7 mouse cellular contexts compared by ENCODE assay signal in the genomic region with DNA sequence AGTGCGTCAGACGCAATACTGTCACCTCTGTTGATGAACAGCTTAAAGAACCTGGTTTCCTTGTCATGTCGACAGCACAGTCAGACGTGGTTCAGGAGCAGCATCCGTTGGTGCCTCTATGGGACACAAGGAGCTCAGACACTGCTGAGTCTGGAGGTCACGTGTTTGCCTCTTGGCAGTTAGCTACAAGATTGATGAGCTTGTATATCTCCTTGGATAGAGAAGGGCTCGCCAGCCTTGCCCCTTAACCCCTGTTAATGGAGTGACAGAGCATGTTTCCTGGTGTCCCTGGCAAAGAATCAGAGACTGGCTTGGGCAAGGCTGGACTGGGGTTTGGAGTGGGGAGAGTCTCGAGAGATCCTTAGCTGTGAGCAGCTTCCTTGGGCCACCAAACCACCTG. TPM values are rescaled to one million over a fixed set of nuclear protein-coding genes. Genes with fewer than 3 reads are reported as not detected.
DNase-seq lines count a peak whose midpoint lies in the region; ATAC-seq and TF ChIP-seq lines count a peak whose summit lies in the region.

No protein-coding gene starts in this region.

- H3K27me3 ChIP-seq in hindbrain, embryonic 15.5 days, result no peaks in the 10 kb centered on the region
- H3K27me3 ChIP-seq in liver, postnatal 0 days (ENCODE audit: insufficient read depth, low read length), result peaks cover 2% of the 10 kb centered on the region; the same call in 1 of the 2 replicates

- peaks cover 54% of the 10 kb centered on the region for H3K4me1 ChIP-seq in hindbrain, embryonic 15.5 days (replicated peaks)
- peaks cover 43% of the 10 kb centered on the region for H3K4me1 ChIP-seq in liver, postnatal 0 days (ENCODE audit: insufficient read depth)

- no peaks in the 10 kb centered on the region for H3K36me3 ChIP-seq in hindbrain, embryonic 15.5 days
- H3K36me3 ChIP-seq in liver, postnatal 0 days (replicated peaks; ENCODE audit: insufficient read depth, low read length), result peaks cover 6% of the 10 kb centered on the region

- no peak for TF ChIP-seq CTCF in liver, postnatal 0 days (IDR thresholded peaks at IDR 0.05; ENCODE audit: low read depth)

- H3K4me3 ChIP-seq in hindbrain, embryonic 15.5 days, result no peak overlapping the region
- H3K4me3 ChIP-seq in liver, postnatal 0 days (ENCODE audit: low read depth, low read length), result no peak overlapping the region

- H3K9me3 ChIP-seq in hindbrain, embryonic 15.5 days, result no peaks in the 10 kb centered on the region
- no peaks in the 10 kb centered on the region for H3K9me3 ChIP-seq in liver, postnatal 0 days (ENCODE audit: low read length)

- no peak for ATAC-seq in hindbrain, embryonic 15.5 days (ENCODE audit: low FRiP score, low read depth)
- ATAC-seq in liver, postnatal 0 days, result no peak
- no peak for ATAC-seq in monocyte, adult 5-6 weeks (replicated peaks; ENCODE audit: insufficient number of reproducible peaks, low FRiP score, low TSS enrichment, poor library complexity, severe bottlenecking)

- H3K27ac ChIP-seq in hindbrain, embryonic 15.5 days (replicated peaks), result no peak overlapping the region
- H3K27ac ChIP-seq in liver, postnatal 0 days (ENCODE audit: low read depth), result 0 out of 2 replicates have a peak overlapping the region, but pooled peaks have one; percentile 12

- no peak overlapping the region for H3K9ac ChIP-seq in hindbrain, embryonic 15.5 days
- peak overlapping the region; percentile 48; the same call in 1 of the 2 replicates for H3K9ac ChIP-seq in liver, postnatal 0 days (replicated peaks)

- H3K4me2 ChIP-seq in hindbrain, embryonic 15.5 days, result peak overlapping the region; percentile 98; the same call in 1 of the 2 replicates
- peak overlapping the region; percentile 97; the same call in 1 of the 2 replicates for H3K4me2 ChIP-seq in liver, postnatal 0 days (ENCODE audit: low read depth, low read length)

- DNase-seq in adrenal gland, adult 2 months, result peak; percentile 92
- peak; percentile 71 for DNase-seq in adrenal gland, postnatal 25 days
- DNase-seq in liver, postnatal 0 days, result no peak
- DNase-seq in right cerebral cortex, postnatal 10 days (ENCODE audit: low spot score in 2 of 2), result no peak
- DNase-seq in urinary bladder, postnatal 36 days (ENCODE audit: low spot score in 2 of 2), result no peak

- TF ChIP-seq EP300 in liver, postnatal 0 days (IDR thresholded peaks at IDR 0.05; ENCODE audit: low read depth), result no peak

- 30% methylated on average over 8 of the region's 8 CpGs for WGBS in hindbrain, embryonic 15.5 days
- 77% methylated on average over 8 of the region's 8 CpGs for WGBS in liver, postnatal 0 days (ENCODE audit: insufficient replicate concordance)

RNA-seq across cellular contexts. Expression of a gene that starts 4.4 kb away (rescaled TPM):
- total RNA-seq in adrenal gland, adult 2 months (2021), result 100 to 1,000 TPM; 144 to 151 TPM
- polyA plus RNA-seq in adrenal gland, adult 2 months (2012; rRNA removed), result 35.2 and 41.9 TPM in 2 replicates
- 181 and 215 TPM in 2 replicates for total RNA-seq in adrenal gland, postnatal 25 days (2021)
- polyA plus RNA-seq in hindbrain, embryonic 15.5 days (2015; fragmentation: Nextera tagmentation; extraction: Ambion mirVana), result 20.5 and 26.8 TPM in 2 replicates
- polyA plus RNA-seq in liver, postnatal 0 days (2015; fragmentation: Nextera tagmentation; extraction: Ambion mirVana), result 13.7 and 14.0 TPM in 2 replicates
- total RNA-seq in monocyte, adult 5-6 weeks (2017), result 207 to 305 TPM (median 214 TPM) in 3 replicates

Comparison
In these comparisons a context has a peak if more than half of its experiments do, and no peak if none do; other contexts are left out.
1. DNase-seq: peak in adrenal gland, adult 2 months (single experiment) and adrenal gland, postnatal 25 days (single experiment); none in liver, postnatal 0 days (single experiment), right cerebral cortex, postnatal 10 days (0 of 2) and urinary bladder, postnatal 36 days (0 of 2).